Mouse (Mus musculus) liver, postnatal 0 days (tissue): Measurements from ENCODE around the gene Lrriq1. TPM values are rescaled to one million over a fixed set of nuclear protein-coding genes. Genes with fewer than 3 reads are reported as not detected.

ENCODE experiments used
- ATAC-seq: fragments of 200-750 bp; cut with Nextera tagmentation; 2 replicates; pipeline ENCODE4 v1.8.0; 2017; ENCODE audit warnings: mild to moderate bottlenecking, moderate library complexity
- DNase-seq: peaks from one replicate; pipeline ENCODE4 v3.0.0-alpha.2; 2016
- H3K27ac ChIP-seq: fragments of 300-500 bp; sonication (generic); 2 replicates; pipeline ENCODE4 v1.5.1; 2014; ENCODE audit warnings: antibody characterized with exemption, moderate library complexity, mild to moderate bottlenecking, low read depth
- H3K27me3 ChIP-seq: fragments of 300-500 bp; sonication (generic); 2 replicates; pipeline ENCODE4 v1.6.1; 2014; ENCODE audit warnings: low read length, control low read depth, mixed read lengths; ENCODE audit not compliant: insufficient read depth
- H3K36me3 ChIP-seq: fragments of 300-500 bp; sonication (generic); replicated peaks from 2 replicates; pipeline ENCODE4 v1.6.1; 2014; ENCODE audit warnings: mild to moderate bottlenecking, control low read depth, low read length, moderate library complexity, mixed read lengths; ENCODE audit not compliant: insufficient read depth
- H3K4me1 ChIP-seq: fragments of 300-500 bp; sonication (generic); 2 replicates; pipeline ENCODE4 v1.6.1; 2014; ENCODE audit warnings: antibody characterized with exemption, mild to moderate bottlenecking, control low read depth; ENCODE audit not compliant: insufficient read depth
- H3K4me2 ChIP-seq: fragments of 300-500 bp; sonication (generic); 2 replicates; pipeline ENCODE4 v1.6.1; 2014; ENCODE audit warnings: low read depth, mild to moderate bottlenecking, low read length, moderate library complexity, mixed read lengths
- H3K4me3 ChIP-seq: fragments of 300-500 bp; sonication (generic); 2 replicates; pipeline ENCODE4 v1.5.1; 2014; ENCODE audit warnings: low read depth, low read length
- H3K9ac ChIP-seq: fragments of 300-500 bp; sonication (generic); replicated peaks from 2 replicates; pipeline ENCODE4 v1.6.1; 2014; ENCODE audit warnings: mild to moderate bottlenecking, moderate library complexity
- H3K9me3 ChIP-seq: fragments of 300-500 bp; sonication (generic); 2 replicates; pipeline ENCODE4 v1.6.1; 2016; ENCODE audit warnings: mild to moderate bottlenecking, control low read depth, low read length, mixed read lengths
- CTCF ChIP-seq: sonication (generic); IDR thresholded peaks from 2 replicates; pipeline ENCODE4 v1.5.1; 2016; ENCODE audit warnings: antibody characterized with exemption, low read depth
- EP300 ChIP-seq: IDR thresholded peaks from 2 replicates; pipeline ENCODE4 v1.6.1; 2016; ENCODE audit warnings: antibody characterized with exemption, low read depth, mild to moderate bottlenecking
- WGBS: fragments of 180-500 bp; shearing (Covaris S2); extraction: QIAGEN DNeasy Blood & Tissue Kit; methylation state at CpG from one replicate; pipeline ENCODE4 v1.1.7; 2014; ENCODE audit not compliant: insufficient replicate concordance; 5-methylcytosine and 5-hydroxymethylcytosine counted together
- polyA plus RNA-seq: library from polyadenylated mRNA; unstranded; fragments of >200 nt; fragmentation: Nextera tagmentation; extraction: Ambion mirVana; gene quantifications from 2 replicates; pipeline ENCODE4 v1.2.1, GENCODE M21; 2015

The Lrriq1 gene
- polyA plus RNA-seq, 1 experiment from 2014 or later = not detected

GRCm38 (mm10) chr10:103027226-103027930 lies 208.7 kb downstream of the Lrriq1 start:
- H3K4me2 ChIP-seq = 0 out of 2 replicates have a peak overlapping the region, but pooled peaks have one; percentile 55

GRCm38 (mm10) chr10:103026636-103027225 lies 209.4 kb downstream of the Lrriq1 start:
- Histone ChIP-seq H3K4me3 (no peak overlapping the region), H3K9me3 (no peaks in the 10 kb centered on the region), H3K4me2 (no peak overlapping the region), H3K4me1 (peaks cover 2% of the 10 kb centered on the region; the same call in 1 of the 2 replicates), H3K36me3 (no peaks in the 10 kb centered on the region), H3K27ac (no peak overlapping the region), H3K9ac (no peak overlapping the region), H3K27me3 (peaks cover 67% of the 10 kb centered on the region)
- TF ChIP-seq CTCF (no peak), EP300 (no peak)
- ATAC-seq (no peak), DNase-seq (no peak)
- 1% methylated on average over 17 of the region's 17 CpGs for WGBS

More at GRCm38 (mm10) chr10:103027226-103027930, 208.7 kb downstream of the Lrriq1 start:
- no peak overlapping the region for H3K27ac ChIP-seq
- no peak for TF ChIP-seq EP300
- no peak for TF ChIP-seq CTCF
- ATAC-seq (no peak), DNase-seq (no peak)
- H3K4me3 ChIP-seq = peak overlapping the region; percentile 31; the same call in 1 of the 2 replicates
- WGBS = 3% methylated on average over 20 of the region's 20 CpGs
- H3K27me3 ChIP-seq = peaks cover 72% of the 10 kb centered on the region
- no peaks in the 10 kb centered on the region for H3K36me3 ChIP-seq
- H3K9ac ChIP-seq = no peak overlapping the region
- no peaks in the 10 kb centered on the region for H3K9me3 ChIP-seq
- peaks cover 2% of the 10 kb centered on the region; the same call in 1 of the 2 replicates for H3K4me1 ChIP-seq

- H3K9me3 ChIP-seq = no peaks in the 10 kb centered on the region
- no peaks in the 10 kb centered on the region for H3K4me1 ChIP-seq
- H3K9ac ChIP-seq = no peak overlapping the region
- no peak for TF ChIP-seq CTCF
- TF ChIP-seq EP300 = no peak
- no peaks in the 10 kb centered on the region for H3K27me3 ChIP-seq
- H3K4me2 ChIP-seq = no peak overlapping the region
- WGBS = 69% methylated on average over 2 of the region's 2 CpGs
- no peak overlapping the region for H3K4me3 ChIP-seq
- DNase-seq (no peak), ATAC-seq (no peak)
- no peak overlapping the region for H3K27ac ChIP-seq
- no peaks in the 10 kb centered on the region for H3K36me3 ChIP-seq
These were observed 233.6 kb downstream of the Lrriq1 start for GRCm38 (mm10) chr10:103002556-103002955.

- ATAC-seq (no peak), DNase-seq (no peak)
- no peaks in the 10 kb centered on the region for H3K27me3 ChIP-seq
These were observed 235.2 kb downstream of the Lrriq1 start for GRCm38 (mm10) chr10:103000902-103001301.

GRCm38 (mm10) chr10:102999584-102999983 lies 236.5 kb downstream of the Lrriq1 start:
- no peak for DNase-seq
- no peak overlapping the region for H3K4me3 ChIP-seq
- no peaks in the 10 kb centered on the region for H3K27me3 ChIP-seq
- no peak overlapping the region for H3K9ac ChIP-seq
- H3K27ac ChIP-seq = no peak overlapping the region
- no peaks in the 10 kb centered on the region for H3K9me3 ChIP-seq
- no peaks in the 10 kb centered on the region for H3K4me1 ChIP-seq
- no peaks in the 10 kb centered on the region for H3K36me3 ChIP-seq
- no peak overlapping the region for H3K4me2 ChIP-seq
- TF ChIP-seq EP300 = no peak
- TF ChIP-seq CTCF = no peak
- no peak for ATAC-seq

More at GRCm38 (mm10) chr10:103000902-103001301, 235.2 kb downstream of the Lrriq1 start:
- Histone ChIP-seq H3K4me2 (no peak overlapping the region), H3K9me3 (no peaks in the 10 kb centered on the region), H3K27ac (no peak overlapping the region), H3K36me3 (no peaks in the 10 kb centered on the region), H3K4me1 (no peaks in the 10 kb centered on the region), H3K9ac (no peak overlapping the region), H3K4me3 (no peak overlapping the region)
- no peak for TF ChIP-seq CTCF
- no peak for TF ChIP-seq EP300
- 18% methylated on average over 8 of the region's 8 CpGs for WGBS

Other genes starting within 250 kb of the Lrriq1 start
- not detected in 2 replicates for gene Alx1, start 206.1 kb downstream of the Lrriq1 start, polyA plus RNA-seq
- 0.02 TPM in 2 replicates for gene Slc6a15, start 131.5 kb upstream of the Lrriq1 start, polyA plus RNA-seq